Mouse (Mus musculus): ENCODE results near the gene Ak3. TPM values are rescaled to one million over a fixed set of nuclear protein-coding genes. Genes with fewer than 3 reads are reported as not detected.

The Ak3 gene
- polyA plus RNA-seq, 1 experiment from 2014 or later = 43.1 TPM

- Histone ChIP-seq H3K4me3 (ENCODE audit: inconsistent target) (no peak overlapping the region), H3K79me2 (ENCODE audit: inconsistent target) (peaks cover 90% of the 10 kb centered on the region), H3K36me3 (ENCODE audit: inconsistent target) (peaks cover 31% of the 10 kb centered on the region; the same call in 1 of the 2 replicates), H3K27ac (no peak overlapping the region)
- 34% methylated on average over 5 of the region's 5 CpGs for WGBS (ENCODE audit: missing documents)
Measured at GRCm38 (mm10) chr19:28995366-28995765, 52.4 kb downstream of the Ak3 start.

- H3K4me3 ChIP-seq (ENCODE audit: inconsistent target) = no peak overlapping the region
- WGBS (ENCODE audit: missing documents) = 92% methylated on average over 7 of the region's 7 CpGs
- H3K27ac ChIP-seq = no peak overlapping the region
- H3K79me2 ChIP-seq (ENCODE audit: inconsistent target) = peaks cover 85% of the 10 kb centered on the region
- H3K36me3 ChIP-seq (ENCODE audit: inconsistent target) = peaks cover 26% of the 10 kb centered on the region; the same call in 1 of the 2 replicates
Measured at GRCm38 (mm10) chr19:28994870-28995269, 52.9 kb downstream of the Ak3 start.

- Histone ChIP-seq H3K79me2 (ENCODE audit: inconsistent target) (peaks cover 59% of the 10 kb centered on the region), H3K27ac (no peak overlapping the region), H3K36me3 (ENCODE audit: inconsistent target) (peaks cover 15% of the 10 kb centered on the region; the same call in 1 of the 2 replicates), H3K4me3 (ENCODE audit: inconsistent target) (peak overlapping the region; percentile 90)
- 54% methylated on average over 5 of the region's 5 CpGs for WGBS (ENCODE audit: missing documents)
Measured at GRCm38 (mm10) chr19:28991391-28991790, 56.4 kb downstream of the Ak3 start.

- Histone ChIP-seq H3K79me2 (ENCODE audit: inconsistent target) (peaks cover 53% of the 10 kb centered on the region), H3K27ac (peak overlapping the region; percentile 49), H3K36me3 (ENCODE audit: inconsistent target) (peaks cover 13% of the 10 kb centered on the region; the same call in 1 of the 2 replicates), H3K4me3 (ENCODE audit: inconsistent target) (peak overlapping the region; percentile 90)
- under 1% methylated on average over 41 of the region's 41 CpGs for WGBS (ENCODE audit: missing documents)
Measured at GRCm38 (mm10) chr19:28990590-28991221, 57.1 kb downstream of the Ak3 start.

- under 1% methylated on average over 37 of the region's 37 CpGs for WGBS (ENCODE audit: missing documents)
- H3K36me3 ChIP-seq (ENCODE audit: inconsistent target) = peaks cover 8% of the 10 kb centered on the region; the same call in 1 of the 2 replicates
- H3K79me2 ChIP-seq (ENCODE audit: inconsistent target) = peaks cover 47% of the 10 kb centered on the region
- peak within 1 kb of the TSS; percentile 52 for H3K27ac ChIP-seq
- H3K4me3 ChIP-seq (ENCODE audit: inconsistent target) = peak within 1 kb of the TSS; percentile 90
Measured at GRCm38 (mm10) chr19:28990194-28990589, 57.6 kb downstream of the Ak3 start, which contains the start of gene Cdc37l1. Gene Cdc37l1 (plus strand): TSS chr19:28990352.

- Histone ChIP-seq H3K4me3 (ENCODE audit: inconsistent target) (peak overlapping the region; percentile 90), H3K79me2 (ENCODE audit: inconsistent target) (peaks cover 41% of the 10 kb centered on the region), H3K36me3 (ENCODE audit: inconsistent target) (peaks cover 1% of the 10 kb centered on the region; the same call in 1 of the 2 replicates), H3K27ac (peak overlapping the region; percentile 52)
- WGBS (ENCODE audit: missing documents) = 68% methylated on average over 8 of the region's 8 CpGs
Measured at GRCm38 (mm10) chr19:28989515-28989914, 58.2 kb downstream of the Ak3 start.

GRCm38 (mm10) chr19:28982617-28983016 is 65.1 kb downstream of the Ak3 start:
- no peak overlapping the region for H3K4me3 ChIP-seq (ENCODE audit: inconsistent target)
- no peaks in the 10 kb centered on the region for H3K79me2 ChIP-seq (ENCODE audit: inconsistent target)
- no peaks in the 10 kb centered on the region for H3K36me3 ChIP-seq (ENCODE audit: inconsistent target)
- H3K27ac ChIP-seq = no peak overlapping the region
- 77% methylated on average over 7 of the region's 7 CpGs for whole genome bisulfite sequencing (ENCODE audit: missing documents)

GRCm38 (mm10) chr19:28974862-28975611 is 72.7 kb downstream of the Ak3 start:
- H3K4me3 ChIP-seq (ENCODE audit: inconsistent target) = no peak overlapping the region
- no peaks in the 10 kb centered on the region for H3K36me3 ChIP-seq (ENCODE audit: inconsistent target)
- H3K79me2 ChIP-seq (ENCODE audit: inconsistent target) = no peaks in the 10 kb centered on the region
- no peak overlapping the region for H3K27ac ChIP-seq
- 29% methylated on average over 33 of the region's 35 CpGs for WGBS (ENCODE audit: missing documents)

Other genes with a start within 250 kb of the Ak3 start
- not detected in 3 replicates for gene Slc1a1, start 212.9 kb downstream of the Ak3 start, polyA plus RNA-seq (2018)
- 8.4 to 10.5 TPM (median 8.5 TPM) in 3 replicates for gene Plpp6, start 84.0 kb downstream of the Ak3 start, polyA plus RNA-seq (2018)
- gene 4430402I18Rik, start 80.2 kb downstream of the Ak3 start, polyA plus RNA-seq (2018) = 0.27 to 0.75 TPM in 2 of 3 replicates, not detected in the other
- 15.5 to 19.2 TPM (median 18.1 TPM) in 3 replicates for gene Cdc37l1, start 57.6 kb downstream of the Ak3 start, polyA plus RNA-seq (2018)
- 5.0 to 11.9 TPM (median 5.2 TPM) in 3 replicates for gene Rcl1, start 53.4 kb upstream of the Ak3 start, polyA plus RNA-seq (2018)
- 15.0 to 26.6 TPM (median 24.0 TPM) in 3 replicates for gene Jak2, start 203.9 kb upstream of the Ak3 start, polyA plus RNA-seq (2018)

All from macrophage (primary cell).